In genomic region chr9:102622192-102622857, GRCm38 (mm10) we compare ENCODE assay signal across 8 mouse cellular contexts. TPM values are rescaled to one million over a fixed set of nuclear protein-coding genes. Genes with fewer than 3 reads are reported as not detected.
DNase-seq lines count a peak whose midpoint lies in the region; ATAC-seq and TF ChIP-seq lines count a peak whose summit lies in the region.

No protein-coding gene starts in this region.

- ATAC-seq in midbrain, embryonic 11.5 days (ENCODE audit: low FRiP score): no peak
- no peak for ATAC-seq in midbrain, embryonic 15.5 days (replicated peaks)
- no peak for ATAC-seq in hindbrain, postnatal 0 days
- ATAC-seq in megakaryocyte, adult 5-6 weeks (ENCODE audit: poor library complexity, severe bottlenecking): peak; percentile 26; the same call in 1 of the 2 replicates

- peak; percentile 43 for DNase-seq in cerebellum, adult 8-10 months
- no peak for DNase-seq in cerebellum, adult 11 months
- peak; percentile 95 for DNase-seq in midbrain, embryonic 11.5 days (ENCODE audit: low spot score, missing footprints)
- DNase-seq in c-Kit-negative CD71-positive TER-119-positive erythroid progenitor cells, embryonic 14.5 days (ENCODE audit: low read depth, low spot score): peak; percentile 62
- peak; percentile 88 for DNase-seq in hindbrain, postnatal 0 days (ENCODE audit: low spot score)
- DNase-seq in adrenal gland, postnatal 25 days: no peak

- H3K4me2 ChIP-seq in midbrain, embryonic 11.5 days: no peak overlapping the region
- H3K4me2 ChIP-seq in midbrain, embryonic 15.5 days: no peak overlapping the region
- no peak overlapping the region for H3K4me2 ChIP-seq in hindbrain, postnatal 0 days (ENCODE audit: low read depth, low read length)

- no peaks in the 10 kb centered on the region for H3K27me3 ChIP-seq in midbrain, embryonic 11.5 days (ENCODE audit: control insufficient read depth, insufficient read depth, low read length)
- H3K27me3 ChIP-seq in midbrain, embryonic 15.5 days (replicated peaks): no peaks in the 10 kb centered on the region
- no peaks in the 10 kb centered on the region for H3K27me3 ChIP-seq in hindbrain, postnatal 0 days (ENCODE audit: insufficient read depth, low read length)

- H3K9me3 ChIP-seq in midbrain, embryonic 11.5 days (ENCODE audit: control insufficient read depth, low read length): no peaks in the 10 kb centered on the region
- H3K9me3 ChIP-seq in midbrain, embryonic 15.5 days: no peaks in the 10 kb centered on the region
- H3K9me3 ChIP-seq in hindbrain, postnatal 0 days (ENCODE audit: low read length): no peaks in the 10 kb centered on the region

- peak; percentile 93 for TF ChIP-seq CTCF in hindbrain, postnatal 0 days (IDR thresholded peaks at IDR 0.05; ENCODE audit: low read depth)

- peaks cover 8% of the 10 kb centered on the region; the same call in 1 of the 2 replicates for H3K4me1 ChIP-seq in midbrain, embryonic 11.5 days (ENCODE audit: control insufficient read depth, insufficient read depth, low read length)
- H3K4me1 ChIP-seq in midbrain, embryonic 15.5 days: peaks cover 18% of the 10 kb centered on the region
- H3K4me1 ChIP-seq in hindbrain, postnatal 0 days (ENCODE audit: insufficient read depth, low read length): 0 out of 2 replicates have a peak, but pooled peaks cover 10% of the 10 kb centered on the region

- H3K36me3 ChIP-seq in midbrain, embryonic 11.5 days (ENCODE audit: control insufficient read depth, insufficient read depth, low read length): no peaks in the 10 kb centered on the region; the same call in 1 of the 2 replicates
- no peaks in the 10 kb centered on the region for H3K36me3 ChIP-seq in midbrain, embryonic 15.5 days (replicated peaks)
- no peaks in the 10 kb centered on the region for H3K36me3 ChIP-seq in hindbrain, postnatal 0 days (ENCODE audit: insufficient read depth, low read length)

- no peak overlapping the region for H3K27ac ChIP-seq in midbrain, embryonic 11.5 days (ENCODE audit: low read depth, low read length)
- no peak overlapping the region for H3K27ac ChIP-seq in midbrain, embryonic 15.5 days
- no peak overlapping the region for H3K27ac ChIP-seq in hindbrain, postnatal 0 days

- H3K9ac ChIP-seq in midbrain, embryonic 11.5 days (ENCODE audit: low read length): no peak overlapping the region
- no peak overlapping the region for H3K9ac ChIP-seq in midbrain, embryonic 15.5 days
- H3K9ac ChIP-seq in hindbrain, postnatal 0 days (replicated peaks; ENCODE audit: low read length): no peak overlapping the region

- H3K4me3 ChIP-seq in midbrain, embryonic 11.5 days (ENCODE audit: low read depth, low read length): no peak overlapping the region
- no peak overlapping the region for H3K4me3 ChIP-seq in midbrain, embryonic 15.5 days
- no peak overlapping the region for H3K4me3 ChIP-seq in hindbrain, postnatal 0 days (ENCODE audit: low read length)

- WGBS in midbrain, embryonic 11.5 days: 36% methylated on average over 5 of the region's 5 CpGs
- WGBS in midbrain, embryonic 15.5 days: 39% methylated on average over 5 of the region's 5 CpGs
- 36% methylated on average over 5 of the region's 5 CpGs for WGBS in hindbrain, postnatal 0 days

RNA-seq across cellular contexts. Expression of gene Anapc13, which starts 3.8 kb away (rescaled TPM):
- polyA plus RNA-seq in midbrain, embryonic 11.5 days (2014; fragmentation: Nextera tagmentation; extraction: Ambion mirVana): 167 and 182 TPM in 2 replicates
- 135 and 137 TPM in 2 replicates for polyA plus RNA-seq in midbrain, embryonic 15.5 days (2015; fragmentation: Nextera tagmentation; extraction: Ambion mirVana)
- total RNA-seq in hindbrain, postnatal 0 days (2014; rRNA removed): 14.3 and 22.0 TPM in 2 replicates
- polyA plus RNA-seq in hindbrain, postnatal 0 days (2015; fragmentation: Nextera tagmentation; extraction: Ambion mirVana): 170 and 191 TPM in 2 replicates
- total RNA-seq in megakaryocyte, adult 5-6 weeks (2015): 115 and 117 TPM in 2 replicates
- total RNA-seq in megakaryocyte, adult 5-6 weeks (2017): 106 and 119 TPM in 2 replicates
- 304 and 351 TPM in 2 replicates for total RNA-seq in adrenal gland, postnatal 25 days (2021)

RNA-seq across cellular contexts. Expression of gene Cep63, which starts 4.0 kb away (rescaled TPM):
- 53.1 and 62.0 TPM in 2 replicates for polyA plus RNA-seq in midbrain, embryonic 11.5 days (2014; fragmentation: Nextera tagmentation; extraction: Ambion mirVana)
- 38.9 and 42.2 TPM in 2 replicates for polyA plus RNA-seq in midbrain, embryonic 15.5 days (2015; fragmentation: Nextera tagmentation; extraction: Ambion mirVana)
- 6.0 and 15.3 TPM in 2 replicates for total RNA-seq in hindbrain, postnatal 0 days (2014; rRNA removed)
- polyA plus RNA-seq in hindbrain, postnatal 0 days (2015; fragmentation: Nextera tagmentation; extraction: Ambion mirVana): 33.7 and 37.7 TPM in 2 replicates
- total RNA-seq in megakaryocyte, adult 5-6 weeks (2015): 26.7 and 30.0 TPM in 2 replicates
- total RNA-seq in megakaryocyte, adult 5-6 weeks (2017): 28.0 and 39.0 TPM in 2 replicates
- total RNA-seq in adrenal gland, postnatal 25 days (2021): 37.2 and 41.8 TPM in 2 replicates

Comparison
In these comparisons a context has a peak if more than half of its experiments do, and no peak if none do; other contexts are left out.
1. DNase-seq: peak in cerebellum, adult 8-10 months (single experiment), midbrain, embryonic 11.5 days (single experiment), c-Kit-negative CD71-positive TER-119-positive erythroid progenitor cells, embryonic 14.5 days (single experiment) and hindbrain, postnatal 0 days (single experiment); none in cerebellum, adult 11 months (single experiment) and adrenal gland, postnatal 25 days (single experiment).